Mouse (Mus musculus) CH12.LX (cell line): ENCODE data around the gene Cmya5. TPM values are rescaled to one million over a fixed set of nuclear protein-coding genes. Genes with fewer than 3 reads are reported as not detected.

Experiments used
- DNase-seq: peaks from one replicate; pipeline ENCODE4 v3.0.0-alpha.2; 2013; ENCODE audit errors: extremely low read depth
- H3K27ac ChIP-seq: 2 replicates; pipeline ENCODE4 v1.5.1; 2012; ENCODE audit warnings: low read depth, mild to moderate bottlenecking, control low read depth, moderate library complexity; ENCODE audit not compliant: insufficient read depth
- H3K27me3 ChIP-seq: replicated peaks from 2 replicates; pipeline ENCODE3; 2012; ENCODE audit warnings: inconsistent platforms
- H3K36me3 ChIP-seq, 2 experiments: replicated peaks in 1 of 2; 2 replicates each; pipeline versions ENCODE3 to v1.6.1; 2012; ENCODE audit warnings: inconsistent platforms in 1 of 2, low read length in 1 of 2, mild to moderate bottlenecking in 1 of 2, mixed read lengths in 1 of 2, moderate library complexity in 1 of 2; ENCODE audit not compliant: control insufficient read depth in 1 of 2, insufficient read depth in 1 of 2
- H3K4me1 ChIP-seq, 2 experiments: 2 replicates each; pipeline ENCODE4 v1.6.1; 2012; ENCODE audit warnings: inconsistent platforms in 1 of 2, moderate library complexity in 1 of 2; ENCODE audit not compliant: insufficient read depth in 2 of 2, control insufficient read depth in 1 of 2
- H3K4me2 ChIP-seq: 2 replicates; pipeline ENCODE4 v1.6.1; 2012; ENCODE audit warnings: low read depth, mild to moderate bottlenecking, control low read depth; ENCODE audit not compliant: poor library complexity, insufficient read depth, severe bottlenecking
- H3K4me3 ChIP-seq, 3 experiments: fragments of 150-350 bp in 1 of 3; sonication (generic) in 1 of 3; replicated peaks in 1 of 3; 2 replicates each; pipeline versions ENCODE3 to v1.5.1; 2011 to 2012; ENCODE audit warnings: low read depth in 2 of 3, low read length in 2 of 3, mild to moderate bottlenecking in 2 of 3, moderate library complexity in 2 of 3, control low read depth in 1 of 3, improper control_type of control experiment in 1 of 3, inconsistent platforms in 1 of 3, mixed read lengths in 1 of 3; ENCODE audit not compliant: poor library complexity in 1 of 3
- H3K79me2 ChIP-seq: replicated peaks from 2 replicates; pipeline ENCODE4 v1.6.1; 2012; ENCODE audit warnings: mild to moderate bottlenecking, moderate library complexity; ENCODE audit not compliant: control insufficient read depth, poor library complexity, insufficient read depth, severe bottlenecking; ENCODE audit errors: extremely low read depth
- H3K9ac ChIP-seq: 2 replicates; pipeline ENCODE4 v1.6.1; 2012; ENCODE audit warnings: low read depth, mild to moderate bottlenecking, control low read depth, moderate library complexity; ENCODE audit not compliant: insufficient read depth
- H3K9me3 ChIP-seq: replicated peaks from 2 replicates; pipeline ENCODE3; 2012; ENCODE audit warnings: low read length, inconsistent platforms, mixed read lengths
- BHLHE40 ChIP-seq: IDR thresholded peaks from 2 replicates; pipeline ENCODE4 v1.6.1; 2011; ENCODE audit warnings: mild to moderate bottlenecking, low read depth, low read length, improper control_type of control experiment
- CHD1 ChIP-seq: IDR thresholded peaks from 2 replicates; pipeline ENCODE4 v1.6.1; 2012; ENCODE audit warnings: low read depth, low read length, improper control_type of control experiment, inconsistent platforms
- CHD2 ChIP-seq: IDR thresholded peaks from 2 replicates; pipeline ENCODE4 v1.6.1; 2011; ENCODE audit warnings: low read length, improper control_type of control experiment
- CTCF ChIP-seq, 2 experiments: IDR thresholded peaks in 1 of 2; conservative IDR thresholded peaks in 1 of 2; 2 replicates each; pipeline ENCODE4 v1.5.1; 2011 to 2012; ENCODE audit warnings: low read depth in 2 of 2, low read length in 2 of 2, improper control_type of control experiment in 1 of 2, inconsistent platforms in 1 of 2, mild to moderate bottlenecking in 1 of 2, moderate library complexity in 1 of 2
- E2F4 ChIP-seq: IDR thresholded peaks from 2 replicates; pipeline ENCODE4 v1.6.1; 2011; ENCODE audit warnings: low read depth, low read length, improper control_type of control experiment; ENCODE audit not compliant: insufficient replicate concordance
- IRF4 ChIP-seq: IDR thresholded peaks from 2 replicates; pipeline ENCODE4 v1.6.1; 2014; ENCODE audit warnings: low read depth, mild to moderate bottlenecking, inconsistent platforms, low read length, improper control_type of control experiment
- MAZ ChIP-seq: IDR thresholded peaks from 2 replicates; pipeline ENCODE4 v1.6.1; 2012; ENCODE audit warnings: low read depth, mild to moderate bottlenecking, inconsistent platforms, low read length, improper control_type of control experiment, moderate library complexity
- MYC ChIP-seq: IDR thresholded peaks from 2 replicates; pipeline ENCODE4 v1.6.1; 2011; ENCODE audit warnings: low read depth, mild to moderate bottlenecking, improper control_type of control experiment, low read length
- NELFE ChIP-seq: IDR thresholded peaks from 2 replicates; pipeline ENCODE4 v1.6.1; 2011; ENCODE audit warnings: low read depth, low read length, improper control_type of control experiment
- NRF1 ChIP-seq: IDR thresholded peaks from 2 replicates; pipeline ENCODE4 v1.6.1; 2014; ENCODE audit warnings: low read depth, mild to moderate bottlenecking, inconsistent platforms, low read length, improper control_type of control experiment, moderate library complexity
- POLR2A ChIP-seq: IDR thresholded peaks from 2 replicates; pipeline ENCODE4 v1.6.1; 2011; ENCODE audit warnings: low read depth, mild to moderate bottlenecking, improper control_type of control experiment, low read length
- POLR2AphosphoS2 ChIP-seq: IDR thresholded peaks from 2 replicates; pipeline ENCODE4 v1.6.1; 2011; ENCODE audit warnings: low read depth, low read length, improper control_type of control experiment
- RAD21 ChIP-seq: IDR thresholded peaks from 2 replicates; pipeline ENCODE4 v1.6.1; 2011; ENCODE audit warnings: low read depth, mild to moderate bottlenecking, low read length, improper control_type of control experiment, moderate library complexity
- RCOR1 ChIP-seq: conservative IDR thresholded peaks from 2 replicates; pipeline ENCODE4 v1.6.1; 2012; ENCODE audit warnings: low read depth, mild to moderate bottlenecking, inconsistent platforms, low read length, improper control_type of control experiment
- TBP ChIP-seq: conservative IDR thresholded peaks from 2 replicates; pipeline ENCODE4 v1.6.1; 2011; ENCODE audit warnings: low read depth, low read length, improper control_type of control experiment
- TCF12 ChIP-seq: IDR thresholded peaks from 2 replicates; pipeline ENCODE4 v1.6.1; 2014; ENCODE audit warnings: low read depth, mild to moderate bottlenecking, inconsistent platforms, low read length, improper control_type of control experiment
- UBTF ChIP-seq: IDR thresholded peaks from 2 replicates; pipeline ENCODE4 v1.6.1; 2012; ENCODE audit warnings: low read depth, mild to moderate bottlenecking, inconsistent platforms, low read length, improper control_type of control experiment, moderate library complexity
- USF2 ChIP-seq: conservative IDR thresholded peaks from 2 replicates; pipeline ENCODE4 v1.6.1; 2011; ENCODE audit warnings: low read depth, low read length, improper control_type of control experiment
- ZC3H11A ChIP-seq: IDR thresholded peaks from 2 replicates; pipeline ENCODE4 v1.6.1; 2012; ENCODE audit warnings: low read depth, mild to moderate bottlenecking, inconsistent platforms, low read length, improper control_type of control experiment
- ZMIZ1 ChIP-seq: IDR thresholded peaks from 2 replicates; pipeline ENCODE4 v1.6.1; 2012; ENCODE audit warnings: low read depth, mild to moderate bottlenecking, inconsistent platforms, low read length, improper control_type of control experiment
- ZNF384 ChIP-seq: IDR thresholded peaks from 2 replicates; pipeline ENCODE4 v1.6.1; 2012; ENCODE audit warnings: low read depth, low read length, improper control_type of control experiment, inconsistent platforms
- dilution Hi-C: fragments of 300-500 bp; cut with MboI; formaldehyde crosslinking; loops from 2 replicates; pipeline ENCODE4 v1.14.3; 2020; ENCODE audit warnings: low sequenced_read_pairs; ENCODE audit not compliant: extremely low pct_unique_long_range_greater_than_20kb, extremely low pct_ligation_motif_present
- in situ Hi-C: fragments of 300-500 bp; cut with MboI; formaldehyde crosslinking; loops from 3 replicates; pipeline ENCODE4 v1.14.3; 2019; ENCODE audit warnings: low sequenced_read_pairs, low pct_ligation_motif_present, low pct_unique_long_range_greater_than_20kb, mixed read lengths
- polyA plus RNA-seq: library from polyadenylated mRNA; unstranded; fragments of >175 nt; gene quantifications from 2 replicates; pipeline ENCODE4 v1.2.1, GENCODE M21; 2012; ENCODE audit warnings: low read depth; ENCODE audit not compliant: insufficient read length
- total RNA-seq, 2 experiments: library from RNA; depleted of rRNA; stranded (reverse); fragments of 300-350 nt in 1 of 2; fragments of >200 nt in 1 of 2; gene quantifications; 2 replicates each; pipeline ENCODE4 v1.2.3; 2012 to 2014

Gene Cmya5
- total and polyA plus RNA-seq, 3 experiments: 0.19 to 0.59 (median 0.34) TPM

DNA sequence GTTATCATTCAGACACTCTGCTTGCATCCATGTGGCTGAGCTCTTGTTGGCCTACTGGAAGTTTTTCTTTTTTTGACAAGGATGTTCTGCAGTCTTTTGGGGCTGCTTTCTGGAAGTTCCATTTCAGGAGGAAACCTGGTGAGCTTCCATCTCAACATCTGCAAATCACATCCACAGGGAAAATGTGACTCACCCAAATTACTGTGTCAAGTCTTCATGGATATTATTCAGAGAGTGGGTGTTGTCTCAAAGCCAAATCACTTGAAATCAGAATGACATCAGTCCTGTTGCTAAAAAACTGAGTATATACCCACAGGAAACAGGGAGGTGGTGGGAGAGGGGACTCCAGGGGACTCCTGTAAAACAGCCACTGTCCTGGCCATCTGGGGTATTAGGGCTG is 149.8 kb downstream of the Cmya5 start:
- H3K9me3 ChIP-seq: no peaks in the 10 kb centered on the region
- no peak for DNase-seq
- TF ChIP-seq RAD21 (no peak), CHD1 (no peak), TCF12 (no peak), NRF1 (no peak), IRF4 (no peak), USF2 (no peak), POLR2AphosphoS2 (no peak), POLR2A (no peak), CTCF (conservative IDR thresholded peaks at IDR 0.05 in 1 of 2, IDR thresholded peaks at IDR 0.05 in 1 of 2; ENCODE audit: low read depth in 2 of 2, low read length in 2 of 2) (no peak), MAZ (no peak), RCOR1 (no peak)
- H3K27ac ChIP-seq: no peak overlapping the region
- H3K9ac ChIP-seq: no peak overlapping the region
- H3K79me2 ChIP-seq: no peaks in the 10 kb centered on the region
- dilution Hi-C loops (no loop called here), in situ Hi-C loops (loop anchor here (10.0 kb wide), 1 partner anchor 140 kb away; no protein-coding TSS in a partner anchor)
- H3K4me2 ChIP-seq: no peak overlapping the region
- peaks cover 0 to 2% of the 10 kb centered on the region in 2 experiments; a peak in 2 of 4 replicates for H3K4me1 ChIP-seq
- H3K36me3 ChIP-seq: no peaks in the 10 kb centered on the region
- H3K27me3 ChIP-seq: no peaks in the 10 kb centered on the region
- no peak overlapping the region for H3K4me3 ChIP-seq

DNA sequence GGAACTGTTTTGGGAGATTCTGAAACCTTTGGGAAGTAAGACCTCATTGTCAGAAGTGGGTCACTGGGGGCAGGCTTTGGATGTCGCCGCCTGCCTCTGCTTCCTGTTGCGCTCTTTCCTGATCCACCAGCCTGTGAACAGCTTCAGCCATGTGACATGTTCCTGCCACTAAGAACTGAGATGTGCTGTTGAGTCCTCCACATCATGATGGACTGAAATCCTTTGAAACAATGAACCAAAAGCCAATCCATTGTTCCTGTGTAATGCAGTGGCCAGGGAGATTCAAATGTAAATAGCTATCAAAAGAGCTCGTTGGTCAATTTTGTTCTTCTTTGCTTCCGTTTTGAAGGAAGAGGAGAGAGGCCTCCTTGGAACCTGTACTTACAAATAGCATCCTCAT is 151.7 kb downstream of the Cmya5 start:
- Histone ChIP-seq H3K4me1 (peaks cover 0 to 12% of the 10 kb centered on the region in 2 experiments; a peak in 2 of 4 replicates), H3K4me3 (no peak overlapping the region), H3K9ac (no peak overlapping the region), H3K4me2 (no peak overlapping the region), H3K36me3 (no peaks in the 10 kb centered on the region), H3K79me2 (no peaks in the 10 kb centered on the region), H3K27ac (no peak overlapping the region), H3K9me3 (no peaks in the 10 kb centered on the region), H3K27me3 (no peaks in the 10 kb centered on the region)
- in situ Hi-C loops (loop anchor here (10.0 kb wide), 1 partner anchor 142 kb away; no protein-coding TSS in a partner anchor), dilution Hi-C loops (no loop called here)
- no peak for DNase-seq
- TF ChIP-seq CTCF (conservative IDR thresholded peaks at IDR 0.05 in 1 of 2, IDR thresholded peaks at IDR 0.05 in 1 of 2; ENCODE audit: low read depth in 2 of 2, low read length in 2 of 2) (no peak), BHLHE40 (no peak), IRF4 (no peak), ZC3H11A (no peak), TBP (no peak), MYC (no peak), UBTF (no peak), NELFE (no peak), ZNF384 (no peak), E2F4 (no peak), CHD2 (no peak), ZMIZ1 (no peak), MAZ (no peak), NRF1 (no peak)

Other genes starting within 250 kb of the Cmya5 start
- 20.6 and 21.8 TPM in 2 replicates for gene Tent2, start 47.7 kb upstream of the Cmya5 start, total RNA-seq (2012; rRNA removed)
- 45.8 and 52.1 TPM in 2 replicates for gene Tent2, start 47.7 kb upstream of the Cmya5 start, total RNA-seq (2014; rRNA removed)
- gene Tent2, start 47.7 kb upstream of the Cmya5 start, polyA plus RNA-seq: 44.0 and 62.1 TPM in 2 replicates
- 16.2 and 16.4 TPM in 2 replicates for gene Homer1, start 154.9 kb upstream of the Cmya5 start, total RNA-seq (2012; rRNA removed)
- gene Homer1, start 154.9 kb upstream of the Cmya5 start, total RNA-seq (2014; rRNA removed): 32.2 and 35.7 TPM in 2 replicates
- gene Homer1, start 154.9 kb upstream of the Cmya5 start, polyA plus RNA-seq: 12.6 and 14.6 TPM in 2 replicates